Mouse (Mus musculus): ENCODE data around the gene Olfr629. TPM values are rescaled to one million over a fixed set of nuclear protein-coding genes. Genes with fewer than 3 reads are reported as not detected.

Olfr629 gene
- not detected in 4 replicates for total RNA-seq (2023; ENCODE audit: inconsistent age)

GRCm38 (mm10) chr7:103744843-103745242 lies at the start of gene Olfr629:
Gene Olfr629, minus strand, starts transcription at chr7:103744943.

GRCm38 (mm10) chr7:103791721-103792120 lies 47.0 kb upstream of the Olfr629 start, which contains the start of gene Olfr67:
Gene Olfr67, minus strand, starts transcription at chr7:103791821.

GRCm38 (mm10) chr7:103779598-103779997 lies 34.9 kb upstream of the Olfr629 start, which contains the start of gene Olfr68:
Gene Olfr68, minus strand, starts transcription at chr7:103779698.

GRCm38 (mm10) chr7:103771494-103771893 lies 26.8 kb upstream of the Olfr629 start, which contains the start of gene Olfr69:
Gene Olfr69, minus strand, starts transcription at chr7:103771594.

GRCm38 (mm10) chr7:103757233-103757632 lies 12.5 kb upstream of the Olfr629 start, which contains the start of gene Olfr630:
Gene Olfr630, minus strand, starts transcription at chr7:103757333.

GRCm38 (mm10) chr7:103730074-103730473 lies 14.7 kb downstream of the Olfr629 start, which contains the start of gene Olfr628:
Gene Olfr628, plus strand, starts transcription at chr7:103730374.

GRCm38 (mm10) chr7:103714371-103714770 lies 30.4 kb downstream of the Olfr629 start, which contains the start of gene Olfr243:
Gene Olfr243, plus strand, starts transcription at chr7:103714671.

Other genes starting within 250 kb of the Olfr629 start
- gene Olfr609, start 246.9 kb downstream of the Olfr629 start, total RNA-seq (2023; ENCODE audit: inconsistent age): not detected in 4 replicates
- gene Olfr610, start 232.8 kb downstream of the Olfr629 start, total RNA-seq (2023; ENCODE audit: inconsistent age): not detected in 4 replicates
- gene Olfr611, start 224.1 kb downstream of the Olfr629 start, total RNA-seq (2023; ENCODE audit: inconsistent age): not detected in 4 replicates
- gene Olfr612, start 202.2 kb downstream of the Olfr629 start, total RNA-seq (2023; ENCODE audit: inconsistent age): not detected in 4 replicates
- not detected in 4 replicates for gene Olfr613, start 196.9 kb downstream of the Olfr629 start, total RNA-seq (2023; ENCODE audit: inconsistent age)
- not detected in 4 replicates for gene Olfr615, start 188.9 kb downstream of the Olfr629 start, total RNA-seq (2023; ENCODE audit: inconsistent age)
- not detected in 4 replicates for gene Olfr616, start 175.8 kb downstream of the Olfr629 start, total RNA-seq (2023; ENCODE audit: inconsistent age)
- not detected in 4 replicates for gene Olfr617, start 171.9 kb downstream of the Olfr629 start, total RNA-seq (2023; ENCODE audit: inconsistent age)
- gene Olfr618, start 154.8 kb downstream of the Olfr629 start, total RNA-seq (2023; ENCODE audit: inconsistent age): not detected in 4 replicates
- not detected in 4 replicates for gene Olfr619, start 144.4 kb downstream of the Olfr629 start, total RNA-seq (2023; ENCODE audit: inconsistent age)
- not detected in 4 replicates for gene Olfr620, start 132.4 kb downstream of the Olfr629 start, total RNA-seq (2023; ENCODE audit: inconsistent age)
- not detected in 4 replicates for gene Olfr622, start 102.2 kb downstream of the Olfr629 start, total RNA-seq (2023; ENCODE audit: inconsistent age)
- not detected in 4 replicates for gene Olfr623, start 81.2 kb downstream of the Olfr629 start, total RNA-seq (2023; ENCODE audit: inconsistent age)
- gene Olfr624, start 73.8 kb downstream of the Olfr629 start, total RNA-seq (2023; ENCODE audit: inconsistent age): not detected in 4 replicates
- not detected in 4 replicates for gene Olfr625-ps1, start 62.2 kb downstream of the Olfr629 start, total RNA-seq (2023; ENCODE audit: inconsistent age)
- not detected in 4 replicates for gene Olfr243, start 30.3 kb downstream of the Olfr629 start, total RNA-seq (2023; ENCODE audit: inconsistent age)
- not detected in 4 replicates for gene Olfr628, start 14.6 kb downstream of the Olfr629 start, total RNA-seq (2023; ENCODE audit: inconsistent age)
- not detected in 4 replicates for gene Olfr630, start 12.4 kb upstream of the Olfr629 start, total RNA-seq (2023; ENCODE audit: inconsistent age)
- gene Olfr69, start 26.7 kb upstream of the Olfr629 start, total RNA-seq (2023; ENCODE audit: inconsistent age): not detected in 4 replicates
- gene Olfr68, start 34.8 kb upstream of the Olfr629 start, total RNA-seq (2023; ENCODE audit: inconsistent age): not detected in 4 replicates
- gene Olfr67, start 46.9 kb upstream of the Olfr629 start, total RNA-seq (2023; ENCODE audit: inconsistent age): not detected in 4 replicates
- 3.1 to 9.5 TPM (median 3.9 TPM) in 4 replicates for gene Hbb-bt, start 69.1 kb upstream of the Olfr629 start, total RNA-seq (2023; ENCODE audit: inconsistent age)
- gene Hbb-bs, start 83.2 kb upstream of the Olfr629 start, total RNA-seq (2023; ENCODE audit: inconsistent age): 5.7 to 29.6 TPM (median 17.0 TPM) in 4 replicates
- gene Hbb-bh2, start 95.6 kb upstream of the Olfr629 start, total RNA-seq (2023; ENCODE audit: inconsistent age): not detected in 4 replicates
- gene Hbb-bh1, start 98.2 kb upstream of the Olfr629 start, total RNA-seq (2023; ENCODE audit: inconsistent age): 0.94 TPM in 1 of 4 replicates, not detected in the others
- not detected in 4 replicates for gene Hbb-y, start 108.3 kb upstream of the Olfr629 start, total RNA-seq (2023; ENCODE audit: inconsistent age)
- not detected in 4 replicates for gene Olfr66, start 141.3 kb upstream of the Olfr629 start, total RNA-seq (2023; ENCODE audit: inconsistent age)
- not detected in 4 replicates for gene Olfr64, start 149.5 kb upstream of the Olfr629 start, total RNA-seq (2023; ENCODE audit: inconsistent age)
- not detected in 4 replicates for gene Olfr65, start 158.5 kb upstream of the Olfr629 start, total RNA-seq (2023; ENCODE audit: inconsistent age)
- gene Olfr631, start 183.9 kb upstream of the Olfr629 start, total RNA-seq (2023; ENCODE audit: inconsistent age): not detected in 4 replicates
- not detected in 4 replicates for gene Olfr632, start 189.4 kb upstream of the Olfr629 start, total RNA-seq (2023; ENCODE audit: inconsistent age)
- gene Olfr633, start 199.5 kb upstream of the Olfr629 start, total RNA-seq (2023; ENCODE audit: inconsistent age): not detected in 4 replicates
- gene Olfr635, start 226.2 kb upstream of the Olfr629 start, total RNA-seq (2023; ENCODE audit: inconsistent age): not detected in 4 replicates

Measured in B cell, adult (primary cell).